Mouse (Mus musculus) forebrain, embryonic 12.5 days (tissue): ENCODE results near the gene Zfp961. TPM values are rescaled to one million over a fixed set of nuclear protein-coding genes. Genes with fewer than 3 reads are reported as not detected.
"Not testable (repeated sequence)": the region's sequence is repeated elsewhere in the genome, so short reads cannot be mapped to it uniquely, and the experiment has no call there.

Experiments used
- ATAC-seq: fragments of 200-750 bp; cut with Nextera tagmentation; 2 replicates; pipeline ENCODE4 v1.8.0; 2017; ENCODE audit warnings: moderate TSS enrichment; ENCODE audit not compliant: low FRiP score
- H3K27ac ChIP-seq: fragments of 300-500 bp; sonication (generic); 2 replicates; pipeline ENCODE4 v1.5.1; 2016; ENCODE audit warnings: mild to moderate bottlenecking
- H3K27me3 ChIP-seq: fragments of 300-500 bp; sonication (generic); 2 replicates; pipeline ENCODE4 v1.6.1; 2016; ENCODE audit warnings: mild to moderate bottlenecking
- H3K36me3 ChIP-seq: fragments of 300-500 bp; sonication (generic); replicated peaks from 2 replicates; pipeline ENCODE4 v1.6.1; 2016; ENCODE audit warnings: mild to moderate bottlenecking
- H3K4me1 ChIP-seq: fragments of 300-500 bp; sonication (generic); 2 replicates; pipeline ENCODE4 v1.6.1; 2016
- H3K4me2 ChIP-seq: fragments of 300-500 bp; sonication (generic); 2 replicates; pipeline ENCODE4 v1.6.1; 2016; ENCODE audit warnings: mild to moderate bottlenecking, moderate library complexity
- H3K4me3 ChIP-seq: fragments of 300-500 bp; sonication (generic); replicated peaks from 2 replicates; pipeline ENCODE4 v1.5.1; 2016; ENCODE audit warnings: mild to moderate bottlenecking
- H3K9ac ChIP-seq: fragments of 300-500 bp; sonication (generic); 2 replicates; pipeline ENCODE4 v1.6.1; 2016; ENCODE audit warnings: mild to moderate bottlenecking
- H3K9me3 ChIP-seq: fragments of 300-500 bp; sonication (generic); 2 replicates; pipeline ENCODE4 v1.6.1; 2016
- WGBS: fragments of 180-500 bp; shearing (Covaris S2); methylation state at CpG from one replicate; pipeline ENCODE4 v1.1.7; 2016; 5-methylcytosine and 5-hydroxymethylcytosine counted together
- polyA plus RNA-seq: library from polyadenylated mRNA; unstranded; fragments of >200 nt; fragmentation: Nextera tagmentation; extraction: Ambion mirVana; gene quantifications from 2 replicates; pipeline ENCODE4 v1.2.1, GENCODE M21; 2016

Zfp961 gene
- polyA plus RNA-seq, 1 experiment from 2014 or later: 23.3 TPM

DNA sequence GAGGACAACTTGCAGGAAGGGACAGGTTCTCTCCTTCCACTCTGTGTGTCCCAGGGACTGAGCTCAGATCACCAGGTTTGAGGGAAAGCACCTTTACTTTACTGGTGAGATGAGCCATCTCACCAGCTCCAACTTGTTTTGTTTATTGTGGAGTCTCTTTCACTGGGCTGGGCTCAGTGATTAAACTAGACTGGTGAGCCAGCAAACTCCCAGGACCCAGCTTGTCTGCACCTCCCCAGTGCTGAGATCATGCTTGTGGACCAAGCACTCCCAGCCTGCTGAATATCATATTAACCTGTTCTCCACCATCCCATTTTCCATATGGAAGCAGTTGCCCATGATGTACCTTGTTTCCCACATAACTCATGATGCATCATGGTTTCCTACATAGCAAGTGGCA is 52.1 kb downstream of the Zfp961 start:
- Histone ChIP-seq H3K9ac (no peak overlapping the region), H3K9me3 (no peaks in the 10 kb centered on the region), H3K4me3 (no peak overlapping the region), H3K4me2 (no peak overlapping the region), H3K27ac (no peak overlapping the region), H3K4me1 (no peaks in the 10 kb centered on the region), H3K36me3 (no peaks in the 10 kb centered on the region), H3K27me3 (no peaks in the 10 kb centered on the region)
- ATAC-seq: no peak

DNA sequence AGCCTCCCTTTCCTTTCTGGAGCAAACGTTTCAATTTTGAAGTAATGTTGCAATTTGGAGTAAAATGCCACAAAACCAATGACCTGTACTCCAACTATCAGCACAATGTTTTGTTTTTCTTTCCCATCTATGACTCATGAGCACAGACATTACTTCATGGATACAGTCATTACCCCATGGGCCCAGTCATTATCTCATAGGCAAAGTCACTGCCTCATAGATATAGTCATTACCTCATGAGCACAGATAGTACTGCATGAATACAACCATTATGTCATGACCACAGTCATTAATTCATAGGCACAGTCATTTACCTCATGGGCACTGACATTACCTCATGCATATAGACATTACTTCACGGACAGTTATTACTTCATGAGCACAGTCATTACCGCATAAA is 55.1 kb downstream of the Zfp961 start:
- Histone ChIP-seq H3K4me2 (no peak overlapping the region), H3K27me3 (no peaks in the 10 kb centered on the region), H3K9me3 (no peaks in the 10 kb centered on the region), H3K4me3 (no peak overlapping the region), H3K36me3 (no peaks in the 10 kb centered on the region), H3K9ac (no peak overlapping the region), H3K4me1 (no peaks in the 10 kb centered on the region), H3K27ac (no peak overlapping the region)
- no peak for ATAC-seq
- 86% methylated on average over 3 of the region's 3 CpGs for WGBS

DNA sequence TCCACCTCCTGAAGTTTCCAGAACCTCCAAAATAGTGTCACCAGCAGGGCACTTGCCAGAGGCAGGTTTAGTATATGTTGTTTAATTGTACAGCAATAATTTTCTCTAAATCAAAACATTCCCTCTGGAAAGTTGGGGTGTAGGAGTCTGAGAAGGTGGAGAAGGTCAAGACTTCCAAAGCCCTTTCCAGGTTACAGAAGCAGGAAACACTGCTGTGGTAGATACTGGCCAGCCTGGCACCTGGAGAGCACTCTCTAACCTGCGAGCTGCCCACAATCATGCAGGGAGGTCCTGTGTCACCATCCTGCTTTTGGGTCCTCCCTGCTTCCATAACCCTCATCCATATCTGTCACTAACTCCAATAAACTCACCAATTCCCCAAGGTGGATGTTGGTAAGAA is 55.9 kb downstream of the Zfp961 start:
- Histone ChIP-seq H3K36me3 (no peaks in the 10 kb centered on the region), H3K4me1 (no peaks in the 10 kb centered on the region), H3K4me2 (no peak overlapping the region), H3K9ac (no peak overlapping the region), H3K4me3 (no peak overlapping the region), H3K9me3 (no peaks in the 10 kb centered on the region), H3K27ac (no peak overlapping the region), H3K27me3 (no peaks in the 10 kb centered on the region)
- 88% methylated on average over 1 of the region's 1 CpGs for WGBS
- no peak for ATAC-seq

DNA sequence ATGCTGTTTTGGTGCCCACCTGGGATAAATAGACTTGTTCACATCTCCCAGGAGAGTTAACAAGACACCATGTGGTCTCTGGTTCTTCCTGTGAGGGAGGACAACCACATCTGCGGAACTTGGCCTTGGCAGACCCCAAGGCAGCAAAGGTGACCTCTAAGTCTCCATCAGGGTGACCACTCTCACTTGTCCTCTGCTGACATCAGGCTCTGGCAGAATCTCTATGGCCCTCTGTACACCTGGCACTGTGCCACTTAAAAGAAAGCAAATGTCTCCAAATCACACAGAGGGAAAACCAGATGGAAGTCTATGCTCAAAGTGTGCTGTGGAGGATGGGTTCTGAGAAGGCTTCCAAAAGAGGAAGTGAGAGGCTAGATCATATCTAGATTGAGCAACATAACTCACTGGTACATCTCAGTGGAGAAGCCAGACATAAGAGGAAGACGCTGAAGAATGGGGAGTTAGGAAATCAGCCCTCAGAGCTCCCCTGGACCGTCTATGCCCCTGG is 57.4 kb downstream of the Zfp961 start:
- WGBS: 72% methylated on average over 3 of the region's 3 CpGs
- no peak overlapping the region for H3K4me3 ChIP-seq
- no peaks in the 10 kb centered on the region for H3K27me3 ChIP-seq
- no peak overlapping the region for H3K27ac ChIP-seq
- ATAC-seq: no peak
- no peaks in the 10 kb centered on the region for H3K9me3 ChIP-seq
- H3K4me1 ChIP-seq: no peaks in the 10 kb centered on the region
- no peaks in the 10 kb centered on the region for H3K36me3 ChIP-seq
- H3K9ac ChIP-seq: no peak overlapping the region
- H3K4me2 ChIP-seq: no peak overlapping the region

DNA sequence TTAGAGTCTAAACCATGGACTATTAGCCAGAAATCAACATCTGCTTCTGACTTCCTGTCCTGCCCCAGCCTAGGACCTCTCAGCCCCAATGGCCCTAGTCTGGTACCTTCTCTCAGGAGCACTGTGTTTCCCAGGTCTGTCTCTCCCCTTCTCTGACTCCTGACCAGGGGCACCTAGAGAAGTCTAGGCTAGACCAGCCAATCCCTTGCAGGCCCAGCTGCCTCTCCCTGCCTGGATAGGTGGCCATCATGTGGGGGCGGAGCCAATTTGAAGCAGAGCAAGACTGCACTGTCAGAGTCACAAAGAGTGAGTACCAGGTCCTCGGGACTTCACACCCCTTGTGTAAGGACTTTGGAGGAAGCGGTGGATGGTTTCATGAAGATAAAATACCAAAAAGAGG is 58.6 kb downstream of the Zfp961 start, which contains the start of gene Cyp4f18:
Cyp4f18 (minus strand) TSS at position 154 of the 400 bp plus-strand sequence.
- Histone ChIP-seq H3K36me3 (no peaks in the 10 kb centered on the region), H3K4me1 (no peaks in the 10 kb centered on the region), H3K9me3 (no peaks in the 10 kb centered on the region), H3K27me3 (no peaks in the 10 kb centered on the region), H3K9ac (no peak within 1 kb of the TSS), H3K27ac (no peak within 1 kb of the TSS), H3K4me2 (no peak within 1 kb of the TSS), H3K4me3 (no peak within 1 kb of the TSS)
- no peak for ATAC-seq
- 74% methylated on average over 3 of the region's 3 CpGs for WGBS

DNA sequence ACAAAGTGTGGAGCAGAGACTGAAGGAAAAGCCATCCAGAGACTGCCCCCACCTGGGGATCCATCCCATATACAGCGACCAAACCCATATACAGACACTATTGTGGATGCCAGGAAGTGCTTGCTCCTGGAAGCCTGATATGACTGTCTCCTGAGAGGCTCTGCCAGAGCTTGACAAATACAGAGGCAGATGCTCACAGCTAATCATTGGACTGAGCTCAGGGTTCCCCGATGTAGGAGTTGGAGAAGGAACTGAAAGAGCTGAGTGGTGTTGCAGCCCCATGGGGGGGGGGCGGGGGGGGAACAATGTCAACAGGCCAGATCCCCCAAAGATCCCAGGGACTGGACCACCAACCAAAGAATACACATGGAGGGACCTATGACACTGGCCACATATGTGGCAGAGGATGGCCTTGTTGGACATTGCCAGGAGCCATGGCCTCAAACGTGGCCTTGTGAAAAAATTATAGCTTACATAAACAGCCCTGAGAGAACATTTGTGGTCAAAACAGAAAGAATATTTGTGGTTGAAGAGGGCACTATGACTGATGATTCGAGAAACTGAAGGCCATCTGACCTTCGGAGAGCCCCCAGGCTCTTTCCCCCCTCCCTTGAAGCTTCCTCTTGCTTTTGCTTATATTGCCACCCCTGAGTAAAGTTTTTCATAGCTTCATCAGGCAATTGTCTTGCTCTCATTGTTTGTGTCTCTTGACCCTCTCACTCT is 62.8 kb downstream of the Zfp961 start:
- not testable (repeated sequence) for H3K27me3 ChIP-seq, H3K4me3 ChIP-seq, H3K9ac ChIP-seq, H3K4me1 ChIP-seq, H3K4me2 ChIP-seq, H3K36me3 ChIP-seq, H3K27ac ChIP-seq, ATAC-seq, H3K9me3 ChIP-seq
- 74% methylated on average over 6 of the region's 6 CpGs for WGBS

DNA sequence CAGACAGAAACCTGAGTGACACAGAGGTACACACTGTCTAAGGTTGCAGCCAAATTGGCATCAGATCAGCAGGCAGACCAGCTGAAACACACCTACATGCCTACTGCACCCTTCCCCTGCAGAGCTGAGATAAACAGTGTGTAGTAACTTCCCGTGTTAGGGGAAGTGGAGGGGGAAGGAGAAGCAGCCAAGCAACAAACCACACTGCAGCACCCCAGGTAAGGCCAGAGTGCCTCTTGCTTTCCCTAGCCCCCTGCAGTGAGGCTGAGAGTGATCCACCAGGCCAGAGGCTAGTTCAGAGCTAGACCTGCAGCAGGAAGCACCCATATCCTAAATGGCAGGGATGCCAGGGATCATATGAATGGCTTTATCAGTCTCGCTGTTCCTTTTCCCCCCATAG is 66.5 kb downstream of the Zfp961 start:
- H3K9me3 ChIP-seq, H3K4me3 ChIP-seq, H3K4me1 ChIP-seq, H3K27me3 ChIP-seq, ATAC-seq, H3K9ac ChIP-seq, H3K4me2 ChIP-seq, H3K36me3 ChIP-seq, H3K27ac ChIP-seq: not testable (repeated sequence)
- WGBS: 77% methylated on average over 2 of the region's 2 CpGs

DNA sequence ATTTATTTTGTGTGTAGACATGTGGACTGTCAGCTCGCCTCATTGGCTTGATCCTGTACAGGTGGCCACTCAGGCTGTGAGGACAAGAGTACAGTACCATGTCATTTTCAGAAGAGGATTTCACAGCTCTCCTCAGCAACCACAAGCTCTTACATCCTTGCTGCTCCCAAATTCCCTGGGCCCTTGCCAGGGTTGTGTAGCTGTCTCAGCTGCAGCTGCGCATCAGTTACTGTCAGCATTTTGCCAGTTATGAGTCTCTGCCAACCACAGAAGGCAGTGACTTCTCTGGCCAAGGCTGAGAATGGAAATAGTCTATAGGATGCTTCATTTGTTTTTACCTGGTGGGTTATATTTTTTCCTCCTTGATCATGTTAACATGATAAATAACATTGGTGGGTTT is 67.3 kb downstream of the Zfp961 start:
- no peaks in the 10 kb centered on the region for H3K9me3 ChIP-seq
- WGBS: 86% methylated on average over 2 of the region's 2 CpGs
- H3K27me3 ChIP-seq: no peaks in the 10 kb centered on the region
- H3K4me3 ChIP-seq: no peak overlapping the region
- H3K4me1 ChIP-seq: no peaks in the 10 kb centered on the region
- H3K36me3 ChIP-seq: no peaks in the 10 kb centered on the region
- H3K4me2 ChIP-seq: no peak overlapping the region
- no peak for ATAC-seq
- H3K27ac ChIP-seq: no peak overlapping the region
- H3K9ac ChIP-seq: no peak overlapping the region

DNA sequence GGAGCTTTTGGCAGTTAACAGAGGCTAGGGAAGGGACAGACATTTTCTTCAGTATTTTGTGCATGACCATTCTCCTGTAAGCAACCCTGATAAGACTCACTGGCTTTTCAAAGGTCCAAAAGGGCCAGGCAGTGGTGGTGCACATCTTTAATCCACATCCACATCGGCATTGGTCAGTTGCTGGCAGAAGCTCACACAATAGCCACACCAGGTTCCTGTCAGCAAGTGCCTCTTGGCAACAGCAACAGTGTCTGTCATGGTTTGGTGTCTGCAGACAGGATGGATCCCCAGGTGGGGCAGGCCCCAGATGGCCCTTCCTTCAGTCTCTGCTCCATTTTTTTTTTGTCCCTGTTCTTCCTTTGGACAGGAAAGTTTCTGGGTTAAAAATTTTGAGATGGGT is 68.2 kb downstream of the Zfp961 start:
- not testable (repeated sequence) for H3K4me2 ChIP-seq, H3K9ac ChIP-seq, H3K4me3 ChIP-seq, H3K9me3 ChIP-seq, ATAC-seq, H3K36me3 ChIP-seq, H3K27me3 ChIP-seq, H3K27ac ChIP-seq, H3K4me1 ChIP-seq
- WGBS: 79% methylated on average over 1 of the region's 1 CpGs

DNA sequence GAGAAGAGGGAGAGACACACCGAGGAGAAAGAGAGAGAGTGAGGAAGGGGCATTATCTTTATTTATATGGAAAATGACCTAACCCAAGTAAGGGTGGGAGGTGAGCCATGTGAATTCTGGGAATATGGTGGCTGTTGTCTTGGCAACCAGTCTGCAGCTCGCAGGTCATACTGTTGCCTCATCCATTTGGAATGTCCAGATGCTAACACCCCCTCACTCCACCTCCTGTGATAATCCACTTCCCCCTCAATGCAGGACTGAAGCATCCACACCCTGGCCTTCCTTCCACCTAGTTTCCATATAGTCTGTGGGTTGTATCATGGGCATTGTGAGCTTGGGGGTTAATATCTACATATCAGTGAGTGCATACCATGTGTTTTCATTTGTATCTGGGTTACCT is 69.0 kb downstream of the Zfp961 start:
- H3K36me3 ChIP-seq: no peaks in the 10 kb centered on the region
- no peak overlapping the region for H3K9ac ChIP-seq
- H3K9me3 ChIP-seq: no peaks in the 10 kb centered on the region
- no peak overlapping the region for H3K27ac ChIP-seq
- no peaks in the 10 kb centered on the region for H3K27me3 ChIP-seq
- no peak overlapping the region for H3K4me3 ChIP-seq
- 65% methylated on average over 2 of the region's 2 CpGs for WGBS
- no peak overlapping the region for H3K4me2 ChIP-seq
- ATAC-seq: no peak
- no peaks in the 10 kb centered on the region for H3K4me1 ChIP-seq

DNA sequence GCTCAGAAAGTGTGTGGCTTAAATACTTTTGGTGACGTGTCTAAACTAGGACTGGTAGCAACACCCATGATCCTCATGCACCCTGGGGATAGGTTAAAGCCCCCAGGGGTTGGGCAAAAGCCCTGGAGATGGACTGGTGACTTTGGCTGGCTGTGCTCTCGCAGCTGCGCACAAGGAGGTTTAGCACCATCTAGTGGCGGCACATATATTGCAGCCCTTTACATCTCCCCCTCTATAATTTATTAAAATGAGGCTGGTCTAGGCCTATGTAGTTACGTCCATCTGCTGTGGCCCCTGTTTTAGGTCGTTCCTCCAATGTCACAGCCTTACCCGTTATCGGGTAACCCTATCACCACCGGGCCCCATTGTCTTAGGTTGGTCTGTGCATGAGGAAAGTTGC is 74.0 kb downstream of the Zfp961 start:
- not testable (repeated sequence) for H3K9ac ChIP-seq, ATAC-seq, H3K27ac ChIP-seq, H3K4me3 ChIP-seq, H3K9me3 ChIP-seq, H3K36me3 ChIP-seq, H3K27me3 ChIP-seq, H3K4me1 ChIP-seq, H3K4me2 ChIP-seq
- 8% methylated on average over 4 of the region's 9 CpGs for WGBS

DNA sequence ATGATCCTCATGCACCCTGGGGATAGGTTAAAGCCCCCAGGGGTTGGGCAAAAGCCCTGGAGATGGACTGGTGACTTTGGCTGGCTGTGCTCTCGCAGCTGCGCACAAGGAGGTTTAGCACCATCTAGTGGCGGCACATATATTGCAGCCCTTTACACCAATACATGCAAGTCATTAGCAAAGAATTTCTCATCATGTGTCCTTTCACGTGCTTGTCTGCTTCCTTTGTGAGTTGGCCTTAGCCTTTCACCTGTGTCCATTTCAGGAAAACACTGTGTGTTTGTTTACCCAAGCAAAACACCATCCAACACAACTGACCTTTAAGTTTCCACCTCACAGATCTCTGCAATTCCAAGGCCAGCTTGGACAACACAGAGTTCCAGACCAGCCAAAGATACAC is 82.1 kb downstream of the Zfp961 start:
- not testable (repeated sequence) for H3K36me3 ChIP-seq, H3K4me1 ChIP-seq, H3K4me3 ChIP-seq, H3K27me3 ChIP-seq, H3K9ac ChIP-seq, H3K4me2 ChIP-seq, H3K27ac ChIP-seq, H3K9me3 ChIP-seq, ATAC-seq
- 42% methylated on average over 4 of the region's 4 CpGs for WGBS

DNA sequence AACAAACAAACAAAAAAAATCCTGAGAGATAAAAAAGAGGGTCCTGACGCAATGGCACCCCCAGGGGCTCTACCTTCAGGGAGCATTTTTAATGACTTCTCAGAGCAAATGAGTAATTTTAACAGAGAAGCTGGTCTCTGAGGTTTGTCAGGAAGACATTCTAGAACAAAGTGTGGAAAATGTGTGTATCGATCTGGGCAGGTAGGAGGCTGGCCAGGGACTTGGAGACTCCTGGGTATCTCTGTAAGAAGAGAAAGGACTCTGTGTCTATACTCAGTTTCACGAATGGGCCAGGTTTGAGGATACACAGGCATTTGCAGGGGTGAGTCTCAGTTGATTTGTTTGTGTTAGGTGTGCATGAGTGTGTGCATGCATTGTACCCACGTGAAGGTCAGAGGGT is 90.1 kb downstream of the Zfp961 start, which contains the start of gene Olfr372:
Olfr372 (plus strand) TSS at position 301 of the 400 bp plus-strand sequence.
- H3K27me3 ChIP-seq, H3K36me3 ChIP-seq, H3K27ac ChIP-seq, H3K9ac ChIP-seq, H3K4me1 ChIP-seq, ATAC-seq, H3K4me3 ChIP-seq, H3K9me3 ChIP-seq, H3K4me2 ChIP-seq: not testable (repeated sequence)
- 83% methylated on average over 4 of the region's 4 CpGs for WGBS
